Mouse (Mus musculus) liver, adult 2 months (tissue): ENCODE measurements around the gene Clpx. TPM values are rescaled to one million over a fixed set of nuclear protein-coding genes. Genes with fewer than 3 reads are reported as not detected.

ENCODE experiments used
- DNase-seq: peaks from one replicate; pipeline ENCODE4 v3.0.0-alpha.2; 2011; ENCODE audit warnings: low read depth, low spot score; ENCODE audit errors: extremely low read depth
- H3K27ac ChIP-seq: fragments of 200-500 bp; replicated peaks from 2 replicates; pipeline ENCODE4 v1.5.1; 2012; ENCODE audit warnings: low read depth, mild to moderate bottlenecking, control low read depth, inconsistent platforms, low read length; ENCODE audit not compliant: insufficient read depth
- H3K27me3 ChIP-seq: fragments of 200-500 bp; 2 replicates; pipeline ENCODE4 v1.6.1; 2012; ENCODE audit warnings: mild to moderate bottlenecking, moderate library complexity, low read length, inconsistent platforms; ENCODE audit not compliant: control insufficient read depth, insufficient read depth
- H3K36me3 ChIP-seq: fragments of 200-500 bp; 2 replicates; pipeline ENCODE4 v1.6.1; 2012; ENCODE audit warnings: low read length, inconsistent platforms; ENCODE audit not compliant: control insufficient read depth, insufficient read depth
- H3K4me1 ChIP-seq: fragments of 200-500 bp; 2 replicates; pipeline ENCODE4 v1.6.1; 2011; ENCODE audit warnings: low read length; ENCODE audit not compliant: control insufficient read depth, insufficient read depth
- H3K4me3 ChIP-seq: fragments of 200-500 bp; 2 replicates; pipeline ENCODE4 v1.5.1; 2011; ENCODE audit warnings: low read depth, mild to moderate bottlenecking, control low read depth, low read length, moderate library complexity; ENCODE audit not compliant: insufficient read depth
- H3K79me2 ChIP-seq: fragments of 200-500 bp; 2 replicates; pipeline ENCODE4 v1.6.1; 2012; ENCODE audit warnings: inconsistent platforms, mild to moderate bottlenecking, low read length, moderate library complexity; ENCODE audit not compliant: control insufficient read depth, insufficient read depth
- H3K9ac ChIP-seq: fragments of 200-500 bp; 2 replicates; pipeline ENCODE4 v1.6.1; 2012; ENCODE audit warnings: low read depth, mild to moderate bottlenecking, control low read depth, inconsistent platforms, low read length
- CTCF ChIP-seq: fragments of 200-500 bp; IDR thresholded peaks from 2 replicates; pipeline ENCODE4 v1.5.1; 2011; ENCODE audit warnings: low read depth, low read length, control low read depth
- POLR2A ChIP-seq: fragments of 200-500 bp; IDR thresholded peaks from 2 replicates; pipeline ENCODE4 v1.6.1; 2011; ENCODE audit warnings: low read length, control low read depth; ENCODE audit not compliant: insufficient read depth; ENCODE audit errors: extremely low read depth
- WGBS: fragments of 180-500 bp; shearing (Covaris S2); methylation state at CpG from one replicate; pipeline ENCODE4 v1.1.7; 2018; 5-methylcytosine and 5-hydroxymethylcytosine counted together
- polyA plus RNA-seq: library from polyadenylated mRNA; depleted of rRNA; stranded (reverse); fragments of >200 nt; gene quantifications from 2 replicates; pipeline ENCODE4 v1.2.3, GENCODE M21; 2012; rRNA removed
- total RNA-seq: library from RNA; depleted of rRNA; stranded (reverse); fragments of >200 nt; gene quantifications from 2 replicates; pipeline ENCODE4 v1.2.3, GENCODE M21; 2014; rRNA removed

Clpx gene
- total RNA-seq = 54.0 and 56.1 TPM in 2 replicates
- polyA plus RNA-seq = 39.2 and 62.4 TPM in 2 replicates

- Histone ChIP-seq H3K36me3 (peaks cover 7% of the 10 kb centered on the region; the same call in 1 of the 2 replicates), H3K79me2 (peaks cover 23% of the 10 kb centered on the region; the same call in 1 of the 2 replicates), H3K4me1 (peaks cover 28% of the 10 kb centered on the region), H3K27me3 (no peaks in the 10 kb centered on the region), H3K27ac (peak within 1 kb of the TSS; percentile 97), H3K9ac (peak within 1 kb of the TSS; percentile 95), H3K4me3 (peak within 1 kb of the TSS; percentile 91)
- DNase-seq = peak; percentile 91
- TF ChIP-seq POLR2A (peak; percentile 96), CTCF (no peak)
- WGBS = under 1% methylated on average over 71 of the region's 71 CpGs
Observed at GRCm38 (mm10) chr9:65293973-65294715, at the start of gene Clpx. Gene Clpx, plus strand, starts transcription at chr9:65294260.

GRCm38 (mm10) chr9:65247502-65248376 lies 46.3 kb upstream of the Clpx start:
- Histone ChIP-seq H3K36me3 (no peaks in the 10 kb centered on the region), H3K9ac (no peak overlapping the region), H3K79me2 (no peaks in the 10 kb centered on the region), H3K4me1 (peaks cover 12% of the 10 kb centered on the region; the same call in 1 of the 2 replicates), H3K27ac (no peak overlapping the region), H3K4me3 (no peak overlapping the region), H3K27me3 (no peaks in the 10 kb centered on the region)
- no peak for DNase-seq
- 85% methylated on average over 16 of the region's 16 CpGs for WGBS
- no peak for TF ChIP-seq CTCF
- no peak for TF ChIP-seq POLR2A

- Histone ChIP-seq H3K79me2 (no peaks in the 10 kb centered on the region), H3K27ac (no peak overlapping the region), H3K4me1 (peaks cover 11% of the 10 kb centered on the region; the same call in 1 of the 2 replicates), H3K27me3 (no peaks in the 10 kb centered on the region), H3K9ac (no peak overlapping the region), H3K36me3 (no peaks in the 10 kb centered on the region), H3K4me3 (no peak overlapping the region)
- 88% methylated on average over 5 of the region's 5 CpGs for WGBS
- TF ChIP-seq CTCF (no peak), POLR2A (no peak)
- no peak for DNase-seq
Observed at GRCm38 (mm10) chr9:65248377-65248690, 45.7 kb upstream of the Clpx start.

DNA sequence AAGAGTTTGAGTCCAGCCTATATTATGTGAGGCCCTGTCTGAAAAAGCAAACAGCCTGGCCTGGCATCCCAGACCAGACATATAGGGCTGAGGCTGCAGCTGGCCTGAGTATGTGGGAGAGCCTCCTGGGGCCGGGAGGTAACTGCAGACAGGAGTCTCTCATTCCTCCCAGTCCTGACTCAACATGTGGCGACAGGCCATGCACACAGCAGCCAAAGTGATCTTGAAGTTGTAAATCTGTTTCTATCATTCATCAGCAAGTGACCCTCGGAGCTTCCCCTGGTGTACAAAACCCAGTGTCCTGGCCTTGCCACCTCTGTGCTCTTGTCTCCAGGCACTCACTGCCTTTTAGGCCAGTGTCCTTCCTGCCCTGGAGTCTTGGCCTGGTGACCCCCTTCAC lies 42.0 kb upstream of the Clpx start:
- H3K36me3 ChIP-seq = no peaks in the 10 kb centered on the region
- no peak overlapping the region for H3K4me3 ChIP-seq
- no peaks in the 10 kb centered on the region for H3K27me3 ChIP-seq
- H3K4me1 ChIP-seq = no peaks in the 10 kb centered on the region
- DNase-seq = no peak
- no peak overlapping the region for H3K27ac ChIP-seq
- H3K9ac ChIP-seq = no peak overlapping the region
- TF ChIP-seq POLR2A (no peak), CTCF (no peak)
- H3K79me2 ChIP-seq = no peaks in the 10 kb centered on the region
- WGBS = 88% methylated on average over 3 of the region's 3 CpGs

DNA sequence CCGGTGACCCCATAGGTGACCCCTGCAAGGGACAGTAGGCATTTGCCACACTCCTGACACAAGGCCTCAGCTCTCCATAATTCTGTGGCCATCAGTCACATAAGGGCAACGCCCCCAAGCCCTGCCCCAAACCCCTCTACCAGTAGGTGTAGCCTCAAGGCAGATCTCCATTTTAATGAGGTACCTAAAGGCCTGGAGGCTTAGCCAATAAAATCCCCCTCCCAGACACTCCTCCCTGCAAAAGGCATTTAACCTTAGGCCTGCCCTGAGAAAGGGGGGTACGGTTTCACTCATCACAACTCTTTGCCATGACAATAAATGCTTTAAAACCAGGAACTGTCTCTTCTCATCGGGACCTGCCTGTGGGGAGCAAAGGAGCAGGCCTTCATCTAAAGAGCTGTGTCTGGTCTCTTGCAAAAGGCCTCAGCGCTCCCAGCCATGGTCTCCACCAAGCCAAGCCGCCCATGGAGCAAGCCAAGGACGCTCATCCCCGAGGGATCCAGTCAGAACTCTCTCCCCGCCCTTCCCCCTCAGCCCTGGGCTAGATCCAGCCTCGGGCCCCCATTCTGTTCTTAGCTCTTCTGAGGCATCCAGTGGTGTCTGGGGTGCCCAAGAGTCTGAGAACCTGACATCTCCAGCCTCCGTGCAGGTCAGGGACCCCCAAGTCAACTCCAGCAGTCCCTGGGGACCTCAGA lies 38.0 kb upstream of the Clpx start:
- DNase-seq = no peak

More for the DNA sequence above, 38.0 kb upstream of the Clpx start:
- TF ChIP-seq POLR2A = no peak
- TF ChIP-seq CTCF = no peak
- Histone ChIP-seq H3K4me1 (0 out of 2 replicates have a peak, but pooled peaks cover 3% of the 10 kb centered on the region), H3K4me3 (no peak overlapping the region), H3K27me3 (no peaks in the 10 kb centered on the region), H3K79me2 (no peaks in the 10 kb centered on the region), H3K27ac (no peak overlapping the region), H3K36me3 (no peaks in the 10 kb centered on the region), H3K9ac (no peak overlapping the region)
- 92% methylated on average over 11 of the region's 11 CpGs for WGBS
